Mouse (Mus musculus): ENCODE data around the gene Htr2c. TPM values are rescaled to one million over a fixed set of nuclear protein-coding genes. Genes with fewer than 3 reads are reported as not detected.
A peak's percentile ranks its signal among the peaks of the same experiment; 100 is the strongest.

The Htr2c gene
- total RNA-seq, 1 experiment = not detected

- TF ChIP-seq ZC3H11A (IDR thresholded peaks at IDR 0.05; ENCODE audit: borderline replicate concordance, low read depth, low read length) (no peak), CHD2 (IDR thresholded peaks at IDR 0.05; ENCODE audit: low read depth, low read length) (no peak), ZNF384 (IDR thresholded peaks at IDR 0.05; ENCODE audit: low read depth, low read length) (no peak), HCFC1 (IDR thresholded peaks at IDR 0.05; ENCODE audit: borderline replicate concordance, insufficient read depth, low read length) (no peak), MAFK (IDR thresholded peaks at IDR 0.05; ENCODE audit: insufficient read depth, low read depth, low read length) (no peak)
- H3K9me3 ChIP-seq (ENCODE audit: control insufficient read depth, insufficient read depth, low read depth, low read length) = no peaks in the 10 kb centered on the region
- H3K4me3 ChIP-seq (ENCODE audit: insufficient read depth in 1 of 2, low read depth in 1 of 2, low read length in 2 of 2, poor library complexity in 1 of 2, severe bottlenecking in 1 of 2) = no peak overlapping the region
- no peaks in the 10 kb centered on the region for H3K36me3 ChIP-seq (ENCODE audit: control insufficient read depth, insufficient read depth, low read length, poor library complexity, severe bottlenecking)
- H3K4me1 ChIP-seq (ENCODE audit: control insufficient read depth in 2 of 2, insufficient read depth in 2 of 2, low read length in 2 of 2, poor library complexity in 1 of 2) = no peaks in the 10 kb centered on the region
- in situ Hi-C loops (cut with MboI; ENCODE audit: low sequenced_read_pairs in 2 of 2, unreplicated experiment in 2 of 2) = no loop called here
- no peak overlapping the region for H3K9ac ChIP-seq (ENCODE audit: insufficient read depth, low read depth, low read length, poor library complexity, severe bottlenecking)
- H3K27ac ChIP-seq (ENCODE audit: insufficient read depth, low read depth, low read length, poor library complexity, severe bottlenecking) = no peak overlapping the region
- no peak for DNase-seq (ENCODE audit: low read depth, low spot score)
These were observed 3.7 kb upstream of the Htr2c start for GRCm38 (mm10) chrX:146958608-146959007.

GRCm38 (mm10) chrX:146959960-146960359 lies 2.4 kb upstream of the Htr2c start:
- Histone ChIP-seq H3K9me3 (ENCODE audit: control insufficient read depth, insufficient read depth, low read depth, low read length) (no peaks in the 10 kb centered on the region), H3K9ac (ENCODE audit: insufficient read depth, low read depth, low read length, poor library complexity, severe bottlenecking) (no peak overlapping the region), H3K4me3 (ENCODE audit: insufficient read depth in 1 of 2, low read depth in 1 of 2, low read length in 2 of 2, poor library complexity in 1 of 2, severe bottlenecking in 1 of 2) (no peak overlapping the region), H3K36me3 (ENCODE audit: control insufficient read depth, insufficient read depth, low read length, poor library complexity, severe bottlenecking) (no peaks in the 10 kb centered on the region), H3K27ac (ENCODE audit: insufficient read depth, low read depth, low read length, poor library complexity, severe bottlenecking) (no peak overlapping the region), H3K4me1 (ENCODE audit: control insufficient read depth in 2 of 2, insufficient read depth in 2 of 2, low read length in 2 of 2, poor library complexity in 1 of 2) (no peaks in the 10 kb centered on the region)
- no peak for TF ChIP-seq ZNF384 (IDR thresholded peaks at IDR 0.05; ENCODE audit: low read depth, low read length)
- no peak for TF ChIP-seq MAFK (IDR thresholded peaks at IDR 0.05; ENCODE audit: insufficient read depth, low read depth, low read length)
- no peak for TF ChIP-seq CHD2 (IDR thresholded peaks at IDR 0.05; ENCODE audit: low read depth, low read length)
- no peak for TF ChIP-seq HCFC1 (IDR thresholded peaks at IDR 0.05; ENCODE audit: borderline replicate concordance, insufficient read depth, low read length)
- TF ChIP-seq ZC3H11A (IDR thresholded peaks at IDR 0.05; ENCODE audit: borderline replicate concordance, low read depth, low read length) = no peak
- in situ Hi-C loops (cut with MboI; ENCODE audit: low sequenced_read_pairs in 2 of 2, unreplicated experiment in 2 of 2) = no loop called here
- peak; percentile 19 for DNase-seq (ENCODE audit: low read depth, low spot score)

- in situ Hi-C loops (cut with MboI; ENCODE audit: low sequenced_read_pairs in 2 of 2, unreplicated experiment in 2 of 2) = no loop called here
- no peak for DNase-seq (ENCODE audit: low read depth, low spot score)
- peak overlapping the region; percentile 39 to 56; a peak in 3 of 4 replicates for H3K4me3 ChIP-seq (ENCODE audit: insufficient read depth in 1 of 2, low read depth in 1 of 2, low read length in 2 of 2, poor library complexity in 1 of 2, severe bottlenecking in 1 of 2)
- no peaks in the 10 kb centered on the region for H3K9me3 ChIP-seq (ENCODE audit: control insufficient read depth, insufficient read depth, low read depth, low read length)
- H3K27ac ChIP-seq (ENCODE audit: insufficient read depth, low read depth, low read length, poor library complexity, severe bottlenecking) = no peak overlapping the region
- H3K36me3 ChIP-seq (ENCODE audit: control insufficient read depth, insufficient read depth, low read length, poor library complexity, severe bottlenecking) = no peaks in the 10 kb centered on the region
- no peak overlapping the region for H3K9ac ChIP-seq (ENCODE audit: insufficient read depth, low read depth, low read length, poor library complexity, severe bottlenecking)
- no peaks in the 10 kb centered on the region for H3K4me1 ChIP-seq (ENCODE audit: control insufficient read depth in 2 of 2, insufficient read depth in 2 of 2, low read length in 2 of 2, poor library complexity in 1 of 2)
- TF ChIP-seq ZNF384 (IDR thresholded peaks at IDR 0.05; ENCODE audit: low read depth, low read length) (no peak), MAFK (IDR thresholded peaks at IDR 0.05; ENCODE audit: insufficient read depth, low read depth, low read length) (no peak), HCFC1 (IDR thresholded peaks at IDR 0.05; ENCODE audit: borderline replicate concordance, insufficient read depth, low read length) (no peak), ZC3H11A (IDR thresholded peaks at IDR 0.05; ENCODE audit: borderline replicate concordance, low read depth, low read length) (no peak), CHD2 (IDR thresholded peaks at IDR 0.05; ENCODE audit: low read depth, low read length) (no peak)
These were observed 718 bp downstream of the Htr2c start for GRCm38 (mm10) chrX:146962914-146963547.

GRCm38 (mm10) chrX:146979931-146980330 lies 17.6 kb downstream of the Htr2c start:
- in situ Hi-C loops (cut with MboI; ENCODE audit: low sequenced_read_pairs in 2 of 2, unreplicated experiment in 2 of 2) = no loop called here
- TF ChIP-seq ZNF384 (IDR thresholded peaks at IDR 0.05; ENCODE audit: low read depth, low read length) (no peak), ZC3H11A (IDR thresholded peaks at IDR 0.05; ENCODE audit: borderline replicate concordance, low read depth, low read length) (no peak), CHD2 (IDR thresholded peaks at IDR 0.05; ENCODE audit: low read depth, low read length) (no peak), HCFC1 (IDR thresholded peaks at IDR 0.05; ENCODE audit: borderline replicate concordance, insufficient read depth, low read length) (no peak), MAFK (IDR thresholded peaks at IDR 0.05; ENCODE audit: insufficient read depth, low read depth, low read length) (no peak)
- H3K9me3 ChIP-seq (ENCODE audit: control insufficient read depth, insufficient read depth, low read depth, low read length) = no peaks in the 10 kb centered on the region
- peak; percentile 13 for DNase-seq (ENCODE audit: low read depth, low spot score)
- H3K4me3 ChIP-seq (ENCODE audit: insufficient read depth in 1 of 2, low read depth in 1 of 2, low read length in 2 of 2, poor library complexity in 1 of 2, severe bottlenecking in 1 of 2) = no peak overlapping the region
- H3K4me1 ChIP-seq (ENCODE audit: control insufficient read depth in 2 of 2, insufficient read depth in 2 of 2, low read length in 2 of 2, poor library complexity in 1 of 2) = no peaks in the 10 kb centered on the region
- H3K27ac ChIP-seq (ENCODE audit: insufficient read depth, low read depth, low read length, poor library complexity, severe bottlenecking) = no peak overlapping the region
- no peaks in the 10 kb centered on the region for H3K36me3 ChIP-seq (ENCODE audit: control insufficient read depth, insufficient read depth, low read length, poor library complexity, severe bottlenecking)
- no peak overlapping the region for H3K9ac ChIP-seq (ENCODE audit: insufficient read depth, low read depth, low read length, poor library complexity, severe bottlenecking)

All from ES-E14 (cell line).